Mouse (Mus musculus): ENCODE data around the gene Ncln.

Ncln gene

DNA sequence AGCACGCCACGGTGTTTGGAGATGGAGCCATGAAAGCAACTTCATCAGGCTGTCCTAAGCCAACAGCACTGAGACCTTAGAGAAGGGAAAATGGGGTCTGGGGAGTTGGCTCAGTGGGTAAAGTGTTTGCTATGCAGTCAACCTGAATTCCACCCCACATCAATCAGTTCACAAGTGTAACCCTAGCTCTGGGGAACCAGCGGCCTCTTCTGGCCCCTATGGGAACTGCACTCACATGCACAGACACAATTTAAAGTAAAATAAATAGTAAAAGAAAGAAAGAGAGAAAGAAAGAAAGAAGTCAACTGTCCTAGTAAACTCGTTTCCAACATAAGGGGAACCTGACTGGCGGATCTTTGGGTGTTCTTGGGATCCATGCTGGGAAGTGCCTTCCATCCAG is 17.6 kb upstream of the Ncln start:
- DNase-seq (ENCODE audit: low spot score in 2 of 2), result no peak

DNA sequence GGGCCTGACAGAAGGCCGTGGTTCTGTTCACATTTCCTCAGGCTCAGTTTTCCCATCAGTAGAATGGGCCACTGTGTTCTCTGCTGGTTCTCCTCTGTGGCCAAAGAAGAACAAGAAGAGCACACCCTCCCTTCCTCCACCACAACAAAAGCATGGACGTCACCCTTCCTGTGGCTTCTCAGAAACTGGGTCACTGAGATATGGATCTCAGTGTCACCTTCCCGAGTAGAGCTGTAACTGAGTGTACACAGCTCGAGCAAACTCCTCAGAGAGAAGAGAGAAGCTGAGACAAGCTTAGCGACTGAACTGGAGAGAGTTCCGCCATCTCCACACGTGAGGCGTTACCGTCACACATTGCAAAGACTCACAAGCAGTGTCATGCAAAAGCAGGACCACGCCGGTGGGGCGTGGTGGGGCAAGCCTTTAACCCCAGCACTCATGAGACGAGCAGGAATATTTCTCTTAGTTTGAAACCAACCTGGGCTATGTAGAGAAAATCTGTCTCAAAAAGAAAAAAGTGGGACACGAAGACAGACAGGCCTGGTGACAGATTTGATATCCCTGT is 14.1 kb upstream of the Ncln start:
- DNase-seq (ENCODE audit: low spot score in 2 of 2), result no peak

- DNase-seq (ENCODE audit: low spot score in 2 of 2), result no peak
These were observed 11.7 kb upstream of the Ncln start for GRCm38 (mm10) chr10:81507691-81508489.

DNA sequence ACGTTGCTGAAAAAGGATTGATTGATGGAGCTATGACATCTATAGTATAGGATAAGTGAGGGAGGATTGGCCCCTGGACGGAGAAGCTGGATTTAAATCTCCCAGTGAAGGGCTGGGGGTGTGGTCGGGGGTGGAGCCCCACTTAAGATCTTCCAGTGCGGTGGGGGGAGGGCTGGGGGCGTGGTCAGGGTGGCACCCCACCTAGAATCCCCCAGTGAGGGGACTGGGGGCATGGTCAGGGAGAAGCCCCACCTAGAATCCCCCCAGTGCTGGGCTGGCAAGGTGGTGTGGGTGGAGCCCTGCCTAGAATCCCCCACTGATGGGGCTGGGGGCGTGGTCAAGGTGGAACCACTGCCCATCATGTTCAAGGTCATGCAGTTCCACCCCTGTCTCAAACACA is 10.9 kb upstream of the Ncln start:
- no peak for DNase-seq (ENCODE audit: low spot score in 2 of 2)

- no peak for DNase-seq (ENCODE audit: low spot score in 2 of 2)
These were observed 8.9 kb upstream of the Ncln start for GRCm38 (mm10) chr10:81505016-81505664.

GRCm38 (mm10) chr10:81502658-81503057 is 6.5 kb upstream of the Ncln start:
- DNase-seq (ENCODE audit: low spot score in 2 of 2), result peak; percentile 91 to 94

GRCm38 (mm10) chr10:81501863-81502262 is 5.7 kb upstream of the Ncln start:
- no peak for DNase-seq (ENCODE audit: low spot score in 2 of 2)

DNA sequence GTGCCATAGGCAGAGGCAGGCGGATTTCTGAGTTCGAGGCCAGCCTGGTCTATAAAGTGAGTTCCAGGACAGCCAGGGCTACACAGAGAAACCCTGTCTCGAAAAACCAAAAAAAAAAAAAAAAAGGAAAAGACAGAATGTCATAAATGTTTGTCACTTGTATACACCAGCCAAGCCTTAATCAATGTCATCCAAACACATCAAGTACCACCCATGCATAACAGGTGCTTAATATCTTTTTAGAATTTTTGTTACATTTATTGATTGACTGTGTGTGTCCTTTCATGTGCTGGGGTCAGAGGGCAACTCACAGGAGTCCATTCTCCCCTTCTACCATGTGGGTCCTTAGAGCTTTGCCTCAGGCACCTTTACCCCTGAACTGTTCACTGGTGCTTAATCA is 3.8 kb upstream of the Ncln start, which contains the start of gene S1pr4:
S1pr4 (minus strand) TSS at position 101 of the 400 bp plus-strand sequence.
- no peak for DNase-seq (ENCODE audit: low spot score in 2 of 2)

GRCm38 (mm10) chr10:81499250-81499901 is 3.2 kb upstream of the Ncln start:
- no peak for DNase-seq (ENCODE audit: low spot score in 2 of 2)

GRCm38 (mm10) chr10:81498316-81499249 is 2.4 kb upstream of the Ncln start:
- DNase-seq (ENCODE audit: low spot score in 2 of 2), result no peak

DNA sequence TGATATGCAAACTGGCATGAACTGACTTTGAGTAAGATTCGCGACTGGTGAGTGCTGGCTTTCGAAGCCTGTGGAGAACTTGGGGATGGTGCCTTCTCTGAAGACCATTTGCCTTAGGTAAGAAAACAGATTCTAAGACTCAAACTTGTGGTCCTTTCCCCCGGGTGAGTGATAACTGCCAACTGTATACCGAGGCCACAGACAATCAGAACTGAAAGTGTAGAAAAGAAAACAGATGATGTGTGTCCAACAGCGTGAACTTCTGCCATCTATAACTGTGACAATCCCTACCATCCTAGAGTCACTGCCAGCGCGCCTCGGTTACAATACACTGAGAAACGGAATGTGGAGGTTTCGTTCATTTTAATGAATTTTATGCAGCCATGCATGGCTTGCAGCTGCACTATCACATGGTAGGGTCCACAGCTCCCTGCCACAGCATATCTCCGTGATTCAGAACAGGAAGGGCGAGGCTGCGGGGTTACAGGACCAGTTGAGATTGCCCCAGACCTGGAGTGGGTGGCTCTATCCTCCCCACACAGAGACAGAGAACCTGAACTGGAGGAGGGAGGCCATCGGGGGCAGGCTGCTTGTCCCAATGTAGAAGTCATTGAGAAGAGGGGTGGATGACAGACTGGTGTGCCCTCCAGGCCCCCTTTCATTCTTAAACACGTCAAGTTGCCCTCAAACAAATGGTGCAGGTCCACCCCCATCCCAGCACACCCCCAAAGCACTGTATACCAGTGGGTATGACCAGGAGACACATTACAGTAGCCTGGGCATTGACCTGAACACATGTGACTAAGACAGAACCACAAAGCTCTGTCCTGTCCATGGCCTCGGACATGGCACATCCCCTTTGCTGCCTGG is 1.4 kb upstream of the Ncln start:
- peak in 1 of 2 experiments; percentile 2 for DNase-seq (ENCODE audit: low spot score in 2 of 2)

DNA sequence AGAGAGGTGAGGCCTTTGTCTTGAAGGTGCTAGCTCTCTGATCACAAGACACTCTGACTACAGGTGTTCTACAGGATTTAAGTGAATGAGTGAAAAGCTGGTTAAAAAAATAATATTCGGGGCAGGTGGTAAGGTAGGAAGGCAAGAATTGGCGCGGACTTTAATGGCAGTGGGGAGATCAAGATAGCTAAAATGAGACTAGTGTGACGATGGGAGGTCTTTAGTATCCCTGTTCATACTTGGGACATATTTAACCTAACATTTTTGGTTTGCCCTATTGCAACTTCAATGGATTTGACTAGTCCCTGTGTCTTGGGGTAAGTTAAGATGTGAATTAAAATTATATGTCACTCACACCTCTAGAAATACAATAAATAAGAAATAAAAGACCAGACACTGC is 777 bp upstream of the Ncln start:
- no peak for DNase-seq (ENCODE audit: low spot score in 2 of 2)

GRCm38 (mm10) chr10:81495616-81496263 is 452 bp downstream of the Ncln start:
- DNase-seq (ENCODE audit: low spot score in 2 of 2), result peak in 1 of 2 experiments; percentile 4

- DNase-seq (ENCODE audit: low spot score in 2 of 2), result peak in 1 of 2 experiments; percentile 2
These were observed 1.0 kb downstream of the Ncln start for GRCm38 (mm10) chr10:81495151-81495550.

DNA sequence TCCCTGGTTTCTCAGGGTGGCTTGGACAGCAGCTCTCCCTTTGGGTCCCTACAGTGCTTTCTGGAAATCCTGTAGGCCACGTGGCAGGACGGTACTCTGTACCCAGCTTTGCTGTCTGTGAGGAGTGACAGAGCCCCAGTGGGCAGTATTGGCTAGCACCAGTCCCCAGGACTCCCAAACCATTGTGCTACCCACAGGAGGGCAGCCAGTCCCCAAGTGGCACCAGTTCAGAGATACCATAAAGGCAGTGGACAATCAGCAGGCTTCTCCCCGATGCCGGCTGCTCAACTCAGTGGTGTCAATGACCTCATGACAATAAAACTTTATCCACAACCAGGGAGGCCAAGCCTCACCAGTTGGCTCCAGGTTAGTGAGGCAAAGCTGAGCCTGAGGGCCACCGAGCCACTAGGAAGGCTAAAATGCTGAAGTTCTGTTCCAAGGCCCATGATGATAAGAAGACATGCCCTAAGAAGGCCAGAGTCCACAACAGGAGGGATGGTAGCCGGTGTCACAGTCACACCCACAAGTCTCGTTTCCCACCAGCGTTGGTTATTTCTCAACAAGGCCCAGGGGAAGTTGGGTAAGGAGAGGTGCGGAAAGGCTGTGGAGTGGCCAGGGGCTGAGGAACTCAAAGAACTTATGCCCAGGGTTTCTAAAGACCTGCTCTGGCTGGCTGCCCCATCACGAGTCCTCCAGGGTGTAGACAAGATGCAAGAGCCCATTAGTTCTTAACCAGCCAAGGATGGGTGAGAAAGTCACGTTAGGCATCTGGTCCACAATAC is 1.7 kb downstream of the Ncln start:
- no peak for DNase-seq (ENCODE audit: low spot score in 2 of 2)

- DNase-seq (ENCODE audit: low spot score in 2 of 2), result peak in 1 of 2 experiments; percentile 13
These were observed 2.5 kb downstream of the Ncln start for GRCm38 (mm10) chr10:81493601-81494220.

- no peak for DNase-seq (ENCODE audit: low spot score in 2 of 2)
These were observed 3.5 kb downstream of the Ncln start for GRCm38 (mm10) chr10:81492606-81493240.

DNA sequence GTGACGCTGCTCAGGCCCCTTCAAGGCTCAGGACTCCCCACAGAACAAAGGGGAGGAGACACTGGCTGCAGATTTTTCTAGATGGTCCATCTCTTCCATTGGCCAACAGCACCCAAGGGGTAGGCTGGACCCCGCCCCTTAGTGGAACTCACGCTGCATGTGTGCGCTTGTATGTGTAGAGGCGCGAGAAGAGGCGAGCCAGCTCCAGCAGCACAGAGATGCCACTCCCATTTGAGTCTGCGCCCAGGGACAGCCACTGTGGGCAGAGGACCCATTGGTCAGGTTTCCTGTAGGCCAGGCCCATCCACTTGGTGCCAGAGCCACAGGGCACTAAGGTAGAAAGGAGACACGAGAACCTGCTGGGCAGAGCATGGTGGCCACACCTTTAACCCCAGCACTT is 5.2 kb downstream of the Ncln start:
- no peak for DNase-seq (ENCODE audit: low spot score in 2 of 2)

Data from right cerebral cortex, adult 2 months (tissue).